Comparison of ENCODE assay signal across 8 mouse cellular contexts in genomic region chr11:78956260-78956659, GRCm38 (mm10). TPM values are rescaled to one million over a fixed set of nuclear protein-coding genes. Genes with fewer than 3 reads are reported as not detected.
DNase-seq lines count a peak whose midpoint lies in the region; ATAC-seq and TF ChIP-seq lines count a peak whose summit lies in the region.
"Had no signal": no experiment of that assay in that cellular context is flagged by ENCODE, and none has a peak within 500 bp of the region (broad histone marks: within the 10 kb centered on the region; RNA-seq: fewer than 3 reads in every experiment).

No protein-coding gene starts in this region.

- peaks cover 8% of the 10 kb centered on the region for H3K4me1 ChIP-seq in E14TG2a.4 (replicated peaks; ENCODE audit: low read depth, low read length)

- H3K36me3 ChIP-seq in E14TG2a.4 (ENCODE audit: insufficient read depth, low read length): no peaks in the 10 kb centered on the region
- H3K36me3 ChIP-seq: midbrain, embryonic 12.5 days had no signal

- H3K9me3 ChIP-seq in E14TG2a.4 (ENCODE audit: low read length): no peaks in the 10 kb centered on the region
- H3K9me3 ChIP-seq: midbrain, embryonic 12.5 days had no signal

- ATAC-seq in megakaryocyte progenitor cell, adult 5-6 weeks (replicated peaks; ENCODE audit: poor library complexity): peak; percentile 54

- TF ChIP-seq CTCF in E14TG2a.4 (conservative IDR thresholded peaks at IDR 0.05; ENCODE audit: low read length): peak; percentile 85

- H3K4me3 ChIP-seq in E14TG2a.4 (replicated peaks; ENCODE audit: low read length): peak overlapping the region; percentile 63
- H3K4me3 ChIP-seq: midbrain, embryonic 12.5 days had no signal

- DNase-seq in T-cell, adult 2 months (ENCODE audit: low spot score): peak; percentile 58
- peak; percentile 92 to 94 for DNase-seq in cerebellum, postnatal 14 days
- DNase-seq in gastrocnemius, postnatal 25 days: peak; percentile 35
- peak; percentile 82 to 89 for DNase-seq in layer of hippocampus, postnatal 14 days (ENCODE audit: low spot score in 2 of 2)
- peak; percentile 55 to 73 for DNase-seq in spleen, postnatal 14 days (ENCODE audit: low spot score in 2 of 2)

- peaks cover 62% of the 10 kb centered on the region for H3K27me3 ChIP-seq in E14TG2a.4 (ENCODE audit: insufficient read depth, low read length)

RNA-seq across cellular contexts. Expression of gene Lgals9, which starts 28.5 kb away (rescaled TPM):
- 1 to 10 TPM; 9.7 to 9.8 TPM for total RNA-seq in gastrocnemius, postnatal 25 days (2021)
- total RNA-seq in layer of hippocampus, postnatal 14 days (2021): 1 to 10 TPM; 7.2 to 7.4 TPM
- total RNA-seq in megakaryocyte progenitor cell, adult 5-6 weeks (2015): 374 and 478 TPM in 2 replicates
- 73.6 and 82.8 TPM in 2 replicates for total RNA-seq in megakaryocyte progenitor cell, adult 5-6 weeks (2017)

RNA-seq across cellular contexts. Expression of gene Nos2, which starts 35.7 kb away (rescaled TPM):
- 1 to 10 TPM in 1 of 2 experiments, under 1 TPM in 1; 0.82 to 1.7 TPM for total RNA-seq in gastrocnemius, postnatal 25 days (2021)
- 1 to 10 TPM; 1.4 to 2.0 TPM for total RNA-seq in layer of hippocampus, postnatal 14 days (2021)
- not detected in 2 replicates for total RNA-seq in megakaryocyte progenitor cell, adult 5-6 weeks (2015)
- not detected in 2 replicates for total RNA-seq in megakaryocyte progenitor cell, adult 5-6 weeks (2017)

Comparison
In these comparisons a context has a peak if more than half of its experiments do, and no peak if none do; other contexts are left out.
1. Peak in every context shown above with its lines: DNase-seq, ATAC-seq and H3K4me3 ChIP-seq.
2. DNase-seq: peak in every context shown above with its lines; median percentile 93 in cerebellum, postnatal 14 days; 86 in layer of hippocampus, postnatal 14 days; 64 in spleen, postnatal 14 days; 58 in T-cell, adult 2 months; 35 in gastrocnemius, postnatal 25 days.
3. RNA of gene Lgals9, which starts 28.5 kb away (total RNA-seq): 73.6 to 478 TPM in megakaryocyte progenitor cell, adult 5-6 weeks; 9.7 to 9.8 TPM in gastrocnemius, postnatal 25 days and 7.2 to 7.4 TPM in layer of hippocampus, postnatal 14 days; every median in the first group is over 4 times any median in the second.